Mouse (Mus musculus) CH12.LX (cell line): ENCODE data around the gene Pam. TPM values are rescaled to one million over a fixed set of nuclear protein-coding genes. Genes with fewer than 3 reads are reported as not detected.

Experiments
- DNase-seq: peaks from one replicate; pipeline ENCODE4 v3.0.0-alpha.2; 2013; ENCODE audit errors: extremely low read depth
- H3K27ac ChIP-seq: 2 replicates; pipeline ENCODE4 v1.5.1; 2012; ENCODE audit warnings: low read depth, mild to moderate bottlenecking, control low read depth, moderate library complexity; ENCODE audit not compliant: insufficient read depth
- H3K27me3 ChIP-seq: replicated peaks from 2 replicates; pipeline ENCODE3; 2012; ENCODE audit warnings: inconsistent platforms
- H3K36me3 ChIP-seq, 2 experiments: replicated peaks in 1 of 2; 2 replicates each; pipeline versions ENCODE3 to v1.6.1; 2012; ENCODE audit warnings: inconsistent platforms in 1 of 2, low read length in 1 of 2, mild to moderate bottlenecking in 1 of 2, mixed read lengths in 1 of 2, moderate library complexity in 1 of 2; ENCODE audit not compliant: control insufficient read depth in 1 of 2, insufficient read depth in 1 of 2
- H3K4me1 ChIP-seq, 2 experiments: 2 replicates each; pipeline ENCODE4 v1.6.1; 2012; ENCODE audit warnings: inconsistent platforms in 1 of 2, moderate library complexity in 1 of 2; ENCODE audit not compliant: insufficient read depth in 2 of 2, control insufficient read depth in 1 of 2
- H3K4me2 ChIP-seq: 2 replicates; pipeline ENCODE4 v1.6.1; 2012; ENCODE audit warnings: low read depth, mild to moderate bottlenecking, control low read depth; ENCODE audit not compliant: poor library complexity, insufficient read depth, severe bottlenecking
- H3K4me3 ChIP-seq, 3 experiments: fragments of 150-350 bp in 1 of 3; sonication (generic) in 1 of 3; replicated peaks in 1 of 3; 2 replicates each; pipeline versions ENCODE3 to v1.5.1; 2011 to 2012; ENCODE audit warnings: low read depth in 2 of 3, low read length in 2 of 3, mild to moderate bottlenecking in 2 of 3, moderate library complexity in 2 of 3, control low read depth in 1 of 3, improper control_type of control experiment in 1 of 3, inconsistent platforms in 1 of 3, mixed read lengths in 1 of 3; ENCODE audit not compliant: poor library complexity in 1 of 3
- H3K79me2 ChIP-seq: replicated peaks from 2 replicates; pipeline ENCODE4 v1.6.1; 2012; ENCODE audit warnings: mild to moderate bottlenecking, moderate library complexity; ENCODE audit not compliant: control insufficient read depth, poor library complexity, insufficient read depth, severe bottlenecking; ENCODE audit errors: extremely low read depth
- H3K9ac ChIP-seq: 2 replicates; pipeline ENCODE4 v1.6.1; 2012; ENCODE audit warnings: low read depth, mild to moderate bottlenecking, control low read depth, moderate library complexity; ENCODE audit not compliant: insufficient read depth
- H3K9me3 ChIP-seq: replicated peaks from 2 replicates; pipeline ENCODE3; 2012; ENCODE audit warnings: low read length, inconsistent platforms, mixed read lengths
- CHD2 ChIP-seq: IDR thresholded peaks from 2 replicates; pipeline ENCODE4 v1.6.1; 2011; ENCODE audit warnings: low read length, improper control_type of control experiment
- CTCF ChIP-seq, 2 experiments: IDR thresholded peaks in 1 of 2; conservative IDR thresholded peaks in 1 of 2; 2 replicates each; pipeline ENCODE4 v1.5.1; 2011 to 2012; ENCODE audit warnings: low read depth in 2 of 2, low read length in 2 of 2, improper control_type of control experiment in 1 of 2, inconsistent platforms in 1 of 2, mild to moderate bottlenecking in 1 of 2, moderate library complexity in 1 of 2
- E2F4 ChIP-seq: IDR thresholded peaks from 2 replicates; pipeline ENCODE4 v1.6.1; 2011; ENCODE audit warnings: low read depth, low read length, improper control_type of control experiment; ENCODE audit not compliant: insufficient replicate concordance
- EP300 ChIP-seq: IDR thresholded peaks from 2 replicates; pipeline ENCODE4 v1.6.1; 2011; ENCODE audit warnings: low read length, improper control_type of control experiment
- HCFC1 ChIP-seq: IDR thresholded peaks from 2 replicates; pipeline ENCODE4 v1.6.1; 2012; ENCODE audit warnings: low read depth, mild to moderate bottlenecking, inconsistent platforms, low read length, improper control_type of control experiment
- JUN ChIP-seq: IDR thresholded peaks from 2 replicates; pipeline ENCODE4 v1.6.1; 2011; ENCODE audit warnings: low read depth, mild to moderate bottlenecking, low read length, improper control_type of control experiment, moderate library complexity; ENCODE audit not compliant: insufficient read depth
- KAT2A ChIP-seq: IDR thresholded peaks from 2 replicates; pipeline ENCODE4 v1.6.1; 2012; ENCODE audit warnings: low read length, improper control_type of control experiment, inconsistent platforms; ENCODE audit not compliant: insufficient replicate concordance
- MAFK ChIP-seq: IDR thresholded peaks from 2 replicates; pipeline ENCODE4 v1.6.1; 2011; ENCODE audit warnings: low read length, improper control_type of control experiment; ENCODE audit not compliant: insufficient replicate concordance
- MAX ChIP-seq: IDR thresholded peaks from 2 replicates; pipeline ENCODE4 v1.6.1; 2011; ENCODE audit warnings: low read length, improper control_type of control experiment
- MAZ ChIP-seq: IDR thresholded peaks from 2 replicates; pipeline ENCODE4 v1.6.1; 2012; ENCODE audit warnings: low read depth, mild to moderate bottlenecking, inconsistent platforms, low read length, improper control_type of control experiment, moderate library complexity
- MEF2A ChIP-seq: IDR thresholded peaks from 2 replicates; pipeline ENCODE4 v1.6.1; 2014; ENCODE audit warnings: low read depth, mild to moderate bottlenecking, inconsistent platforms, low read length, improper control_type of control experiment, borderline replicate concordance
- MYC ChIP-seq: IDR thresholded peaks from 2 replicates; pipeline ENCODE4 v1.6.1; 2011; ENCODE audit warnings: low read depth, mild to moderate bottlenecking, improper control_type of control experiment, low read length
- NRF1 ChIP-seq: IDR thresholded peaks from 2 replicates; pipeline ENCODE4 v1.6.1; 2014; ENCODE audit warnings: low read depth, mild to moderate bottlenecking, inconsistent platforms, low read length, improper control_type of control experiment, moderate library complexity
- RCOR1 ChIP-seq: conservative IDR thresholded peaks from 2 replicates; pipeline ENCODE4 v1.6.1; 2012; ENCODE audit warnings: low read depth, mild to moderate bottlenecking, inconsistent platforms, low read length, improper control_type of control experiment
- SMC3 ChIP-seq: IDR thresholded peaks from 2 replicates; pipeline ENCODE4 v1.6.1; 2011; ENCODE audit warnings: low read depth, low read length, improper control_type of control experiment
- TBP ChIP-seq: conservative IDR thresholded peaks from 2 replicates; pipeline ENCODE4 v1.6.1; 2011; ENCODE audit warnings: low read depth, low read length, improper control_type of control experiment
- TCF12 ChIP-seq: IDR thresholded peaks from 2 replicates; pipeline ENCODE4 v1.6.1; 2014; ENCODE audit warnings: low read depth, mild to moderate bottlenecking, inconsistent platforms, low read length, improper control_type of control experiment
- USF1 ChIP-seq: IDR thresholded peaks from 2 replicates; pipeline ENCODE4 v1.6.1; 2014; ENCODE audit warnings: low read depth, mild to moderate bottlenecking, inconsistent platforms, low read length, improper control_type of control experiment
- ZKSCAN1 ChIP-seq: IDR thresholded peaks from 2 replicates; pipeline ENCODE4 v1.6.1; 2012; ENCODE audit warnings: low read depth, inconsistent platforms, low read length, improper control_type of control experiment, borderline replicate concordance
- ZMIZ1 ChIP-seq: IDR thresholded peaks from 2 replicates; pipeline ENCODE4 v1.6.1; 2012; ENCODE audit warnings: low read depth, mild to moderate bottlenecking, inconsistent platforms, low read length, improper control_type of control experiment
- ZNF384 ChIP-seq: IDR thresholded peaks from 2 replicates; pipeline ENCODE4 v1.6.1; 2012; ENCODE audit warnings: low read depth, low read length, improper control_type of control experiment, inconsistent platforms
- dilution Hi-C: fragments of 300-500 bp; cut with MboI; formaldehyde crosslinking; loops from 2 replicates; pipeline ENCODE4 v1.14.3; 2020; ENCODE audit warnings: low sequenced_read_pairs; ENCODE audit not compliant: extremely low pct_unique_long_range_greater_than_20kb, extremely low pct_ligation_motif_present
- in situ Hi-C: fragments of 300-500 bp; cut with MboI; formaldehyde crosslinking; loops from 3 replicates; pipeline ENCODE4 v1.14.3; 2019; ENCODE audit warnings: low sequenced_read_pairs, low pct_ligation_motif_present, low pct_unique_long_range_greater_than_20kb, mixed read lengths
- polyA plus RNA-seq: library from polyadenylated mRNA; unstranded; fragments of >175 nt; gene quantifications from 2 replicates; pipeline ENCODE4 v1.2.1, GENCODE M21; 2012; ENCODE audit warnings: low read depth; ENCODE audit not compliant: insufficient read length
- total RNA-seq, 2 experiments: library from RNA; depleted of rRNA; stranded (reverse); fragments of 300-350 nt in 1 of 2; fragments of >200 nt in 1 of 2; gene quantifications; 2 replicates each; pipeline ENCODE4 v1.2.3; 2012 to 2014

Pam gene
- total and polyA plus RNA-seq, 3 experiments = 0.24 TPM; not detected in 2

- dilution Hi-C loops = no loop called here
- H3K79me2 ChIP-seq = no peaks in the 10 kb centered on the region
- DNase-seq = no peak
- TF ChIP-seq SMC3 (no peak), TCF12 (no peak), MAFK (no peak)
- TF ChIP-seq, all 38 proteins: peak for 0
- Histone ChIP-seq H3K27ac (no peak overlapping the region), H3K9ac (no peak overlapping the region), H3K4me3 (no peak overlapping the region), H3K36me3 (no peaks in the 10 kb centered on the region), H3K4me2 (no peak overlapping the region), H3K27me3 (no peaks in the 10 kb centered on the region), H3K4me1 (no peaks in the 10 kb centered on the region), H3K9me3 (peaks cover 40% of the 10 kb centered on the region)
- in situ Hi-C loops = no loop called here
Observed at GRCm38 (mm10) chr1:98028468-98028867, 67.0 kb downstream of the Pam start.

- no peaks in the 10 kb centered on the region for H3K79me2 ChIP-seq
- H3K4me3 ChIP-seq = no peak overlapping the region
- no peaks in the 10 kb centered on the region for H3K27me3 ChIP-seq
- in situ Hi-C loops = no loop called here
- H3K4me2 ChIP-seq = no peak overlapping the region
- dilution Hi-C loops = no loop called here
- no peak for DNase-seq
- TF ChIP-seq KAT2A (no peak), TBP (no peak), MAZ (no peak), E2F4 (no peak), ZNF384 (no peak), MAX (no peak), MEF2A (no peak), MYC (no peak), EP300 (no peak)
- peaks cover 38% of the 10 kb centered on the region for H3K9me3 ChIP-seq
- H3K4me1 ChIP-seq = no peaks in the 10 kb centered on the region
- H3K27ac ChIP-seq = no peak overlapping the region
- no peak overlapping the region for H3K9ac ChIP-seq
- H3K36me3 ChIP-seq = no peaks in the 10 kb centered on the region
Observed at GRCm38 (mm10) chr1:98027959-98028358, 67.5 kb downstream of the Pam start.

- TF ChIP-seq HCFC1 = no peak
- no peak for TF ChIP-seq MAFK
- no peak for TF ChIP-seq RCOR1
- TF ChIP-seq MAZ = no peak
- no peak for TF ChIP-seq ZMIZ1
- no peak for TF ChIP-seq CHD2
- TF ChIP-seq E2F4 = no peak
- TF ChIP-seq ZKSCAN1 = no peak
- no peak for TF ChIP-seq NRF1
- no peak for TF ChIP-seq USF1
- TF ChIP-seq JUN = no peak
- TF ChIP-seq CTCF (conservative IDR thresholded peaks at IDR 0.05 in 1 of 2, IDR thresholded peaks at IDR 0.05 in 1 of 2; ENCODE audit: low read depth in 2 of 2, low read length in 2 of 2) = no peak
- TF ChIP-seq, all 38 proteins: peak for 0
- H3K27ac ChIP-seq = no peak overlapping the region
- no peak overlapping the region for H3K9ac ChIP-seq
- peaks cover 32% of the 10 kb centered on the region for H3K9me3 ChIP-seq
- no peak overlapping the region for H3K4me3 ChIP-seq
- no peak overlapping the region for H3K4me2 ChIP-seq
- no peaks in the 10 kb centered on the region for H3K27me3 ChIP-seq
- dilution Hi-C loops = no loop called here
- in situ Hi-C loops = no loop called here
- H3K4me1 ChIP-seq = no peaks in the 10 kb centered on the region
- H3K36me3 ChIP-seq = no peaks in the 10 kb centered on the region
- no peak for DNase-seq
- no peaks in the 10 kb centered on the region for H3K79me2 ChIP-seq
Observed at GRCm38 (mm10) chr1:98025924-98026640, 69.4 kb downstream of the Pam start.
